Mouse (Mus musculus) MEL (cell line): ENCODE results near the gene Exd2. TPM values are rescaled to one million over a fixed set of nuclear protein-coding genes. Genes with fewer than 3 reads are reported as not detected.

ENCODE experiments used
- DNase-seq: peaks from one replicate; pipeline ENCODE4 v3.0.0; 2011; ENCODE audit warnings: low read depth, low spot score
- H3K27ac ChIP-seq: 2 replicates; pipeline ENCODE4 v1.5.1; 2012; ENCODE audit warnings: low read depth, mild to moderate bottlenecking, control low read depth, low read length, moderate library complexity; ENCODE audit not compliant: control insufficient read depth
- H3K27me3 ChIP-seq, 2 experiments: fragments of 150-350 bp in 1 of 2; sonication (generic) in 1 of 2; 2 replicates each; pipeline ENCODE4 v1.6.1; 2012; ENCODE audit warnings: low read length in 2 of 2, mild to moderate bottlenecking in 2 of 2, improper control_type of control experiment in 1 of 2, moderate library complexity in 1 of 2; ENCODE audit not compliant: insufficient read depth in 2 of 2, control insufficient read depth in 1 of 2
- H3K36me3 ChIP-seq, 2 experiments: 2 replicates each; pipeline ENCODE4 v1.6.1; 2012 to 2014; ENCODE audit warnings: low read length in 2 of 2, improper control_type of control experiment in 1 of 2, inconsistent platforms in 1 of 2, mild to moderate bottlenecking in 1 of 2; ENCODE audit not compliant: insufficient read depth in 2 of 2, control insufficient read depth in 1 of 2
- H3K4me1 ChIP-seq, 2 experiments: fragments of 150-350 bp in 1 of 2; sonication (generic) in 1 of 2; 2 replicates each; pipeline ENCODE4 v1.6.1; 2012; ENCODE audit warnings: low read length in 2 of 2, improper control_type of control experiment in 1 of 2, mild to moderate bottlenecking in 1 of 2; ENCODE audit not compliant: insufficient read depth in 2 of 2, control insufficient read depth in 1 of 2
- H3K4me3 ChIP-seq, 2 experiments: fragments of 150-350 bp in 1 of 2; sonication (generic) in 1 of 2; 2 replicates each; pipeline ENCODE4 v1.5.1; 2012; ENCODE audit warnings: low read depth in 2 of 2, low read length in 2 of 2, mild to moderate bottlenecking in 2 of 2, moderate library complexity in 2 of 2, control low read depth in 1 of 2, improper control_type of control experiment in 1 of 2; ENCODE audit not compliant: control insufficient read depth in 1 of 2, insufficient read depth in 1 of 2
- H3K79me2 ChIP-seq: 2 replicates; pipeline ENCODE4 v1.6.1; 2012; ENCODE audit warnings: mild to moderate bottlenecking, low read length, moderate library complexity; ENCODE audit not compliant: control insufficient read depth, poor library complexity, insufficient read depth
- H3K9ac ChIP-seq: 2 replicates; pipeline ENCODE4 v1.6.1; 2012; ENCODE audit warnings: low read depth, mild to moderate bottlenecking, control low read depth, low read length, moderate library complexity; ENCODE audit not compliant: control insufficient read depth, poor library complexity, severe bottlenecking
- H3K9me3 ChIP-seq: fragments of 150-350 bp; sonication (generic); replicated peaks from 2 replicates; pipeline ENCODE4 v1.6.1; 2012; ENCODE audit warnings: mild to moderate bottlenecking, low read length, improper control_type of control experiment, moderate library complexity; ENCODE audit not compliant: insufficient read depth
- BHLHE40 ChIP-seq: IDR thresholded peaks from 2 replicates; pipeline ENCODE4 v1.6.1; 2012; ENCODE audit warnings: low read depth, mild to moderate bottlenecking, inconsistent platforms, low read length, improper control_type of control experiment, borderline replicate concordance
- CHD1 ChIP-seq: IDR thresholded peaks from 2 replicates; pipeline ENCODE4 v1.6.1; 2012; ENCODE audit warnings: low read depth, mild to moderate bottlenecking, inconsistent platforms, low read length, improper control_type of control experiment
- ELF1 ChIP-seq: IDR thresholded peaks from 2 replicates; pipeline ENCODE4 v1.6.1; 2014; ENCODE audit warnings: low read depth, mild to moderate bottlenecking, inconsistent platforms, low read length, improper control_type of control experiment, moderate library complexity
- EP300 ChIP-seq, 2 experiments: IDR thresholded peaks; 2 replicates each; pipeline ENCODE4 v1.6.1; 2011; ENCODE audit warnings: improper control_type of control experiment in 2 of 2, low read length in 2 of 2, low read depth in 1 of 2, mild to moderate bottlenecking in 1 of 2
- ETS1 ChIP-seq: IDR thresholded peaks from 2 replicates; pipeline ENCODE4 v1.6.1; 2012; ENCODE audit warnings: low read depth, mild to moderate bottlenecking, inconsistent platforms, low read length, improper control_type of control experiment, moderate library complexity
- JUND ChIP-seq: IDR thresholded peaks from 2 replicates; pipeline ENCODE4 v1.6.1; 2011; ENCODE audit warnings: low read depth, mild to moderate bottlenecking, improper control_type of control experiment, low read length
- MAFK ChIP-seq: IDR thresholded peaks from 2 replicates; pipeline ENCODE4 v1.6.1; 2011; ENCODE audit warnings: low read depth, mild to moderate bottlenecking, low read length, improper control_type of control experiment, borderline replicate concordance
- MAX ChIP-seq: IDR thresholded peaks from 2 replicates; pipeline ENCODE4 v1.6.1; 2011; ENCODE audit warnings: low read length, improper control_type of control experiment
- MAZ ChIP-seq: IDR thresholded peaks from 2 replicates; pipeline ENCODE4 v1.6.1; 2012; ENCODE audit warnings: low read depth, mild to moderate bottlenecking, inconsistent platforms, low read length, improper control_type of control experiment
- MEF2A ChIP-seq: IDR thresholded peaks from 2 replicates; pipeline ENCODE4 v1.6.1; 2014; ENCODE audit warnings: low read depth, mild to moderate bottlenecking, inconsistent platforms, low read length, improper control_type of control experiment; ENCODE audit not compliant: poor library complexity, insufficient replicate concordance, severe bottlenecking; ENCODE audit errors: extremely low read depth
- MYB ChIP-seq: IDR thresholded peaks from 2 replicates; pipeline ENCODE4 v1.6.1; 2011; ENCODE audit warnings: mild to moderate bottlenecking, low read depth, low read length, improper control_type of control experiment
- POLR2AphosphoS2 ChIP-seq: IDR thresholded peaks from 2 replicates; pipeline ENCODE4 v1.6.1; 2011; ENCODE audit warnings: low read length, improper control_type of control experiment
- POLR2AphosphoS5 ChIP-seq: IDR thresholded peaks from 2 replicates; pipeline ENCODE4 v1.6.1; 2012; ENCODE audit warnings: low read depth, borderline replicate concordance, mild to moderate bottlenecking, inconsistent platforms, low read length, moderate library complexity, mixed read lengths
- SIN3A ChIP-seq: IDR thresholded peaks from 2 replicates; pipeline ENCODE4 v1.6.1; 2012; ENCODE audit warnings: low read length, improper control_type of control experiment, inconsistent platforms
- SMC3 ChIP-seq: IDR thresholded peaks from 2 replicates; pipeline ENCODE4 v1.6.1; 2011; ENCODE audit warnings: low read depth, low read length, improper control_type of control experiment
- TBP ChIP-seq: IDR thresholded peaks from 2 replicates; pipeline ENCODE4 v1.8.0; 2011; ENCODE audit warnings: low read depth, low read length, improper control_type of control experiment
- USF1 ChIP-seq: IDR thresholded peaks from 2 replicates; pipeline ENCODE4 v1.6.1; 2014; ENCODE audit warnings: low read depth, mild to moderate bottlenecking, inconsistent platforms, low read length, improper control_type of control experiment, moderate library complexity
- USF2 ChIP-seq, 2 experiments: IDR thresholded peaks; 2 replicates each; pipeline ENCODE4 v1.6.1; 2011 to 2012; ENCODE audit warnings: improper control_type of control experiment in 2 of 2, low read length in 2 of 2, borderline replicate concordance in 1 of 2, inconsistent platforms in 1 of 2, low read depth in 1 of 2, mild to moderate bottlenecking in 1 of 2; ENCODE audit not compliant: insufficient read depth in 1 of 2
- ZC3H11A ChIP-seq: IDR thresholded peaks from 2 replicates; pipeline ENCODE4 v1.6.1; 2012; ENCODE audit warnings: low read depth, mild to moderate bottlenecking, inconsistent platforms, low read length, improper control_type of control experiment
- polyA plus RNA-seq, 2 experiments: library from polyadenylated mRNA; stranded (reverse) in 1 of 2; unstranded in 1 of 2; fragments of >175 nt in 1 of 2; fragments of >200 nt in 1 of 2; gene quantifications; 2 replicates each; pipeline versions ENCODE4 v1.2.1 to v1.2.4; 2012; ENCODE audit warnings: low replicate concordance in 2 of 2, low read depth in 1 of 2; ENCODE audit not compliant: insufficient read length in 2 of 2, insufficient read depth in 1 of 2, missing spikeins in 1 of 2
- total RNA-seq: library from RNA; depleted of rRNA; stranded (reverse); fragments of 300-350 nt; gene quantifications from 2 replicates; pipeline ENCODE4 v1.2.3, GENCODE M21; 2012

Gene Exd2
- total and polyA plus RNA-seq, 3 experiments = 9.6 to 12.8 TPM; not detected in 1

- no peaks in the 10 kb centered on the region for H3K4me1 ChIP-seq
- TF ChIP-seq USF2 (IDR thresholded peaks at IDR 0.05; ENCODE audit: borderline replicate concordance in 1 of 2, insufficient read depth in 1 of 2, low read depth in 1 of 2, low read length in 2 of 2) (no peak), MAZ (no peak), JUND (no peak), SIN3A (no peak), BHLHE40 (no peak), USF1 (no peak), MAX (no peak), ETS1 (no peak), SMC3 (no peak)
- TF ChIP-seq, all 39 proteins: peak for 0
- DNase-seq = no peak
- Histone ChIP-seq H3K27ac (no peak overlapping the region), H3K4me3 (no peak overlapping the region), H3K79me2 (no peaks in the 10 kb centered on the region), H3K36me3 (no peaks in the 10 kb centered on the region), H3K9me3 (no peaks in the 10 kb centered on the region), H3K27me3 (no peaks in the 10 kb centered on the region), H3K9ac (no peak overlapping the region)
These were observed 37.6 kb downstream of the Exd2 start for GRCm38 (mm10) chr12:80500506-80500905.

GRCm38 (mm10) chr12:80504718-80505117 lies 41.8 kb downstream of the Exd2 start:
- Histone ChIP-seq H3K27me3 (no peaks in the 10 kb centered on the region), H3K4me1 (no peaks in the 10 kb centered on the region)
- TF ChIP-seq EP300 (IDR thresholded peaks at IDR 0.05; ENCODE audit: low read depth in 1 of 2, low read length in 2 of 2) = no peak
- no peak for TF ChIP-seq USF2 (IDR thresholded peaks at IDR 0.05; ENCODE audit: borderline replicate concordance in 1 of 2, insufficient read depth in 1 of 2, low read depth in 1 of 2, low read length in 2 of 2)
- TF ChIP-seq ZC3H11A = no peak
- TF ChIP-seq CHD1 = no peak
- TF ChIP-seq MAZ = no peak
- no peak for TF ChIP-seq JUND
- TF ChIP-seq MAFK = no peak
- TF ChIP-seq USF1 = no peak
- TF ChIP-seq MYB = no peak
- TF ChIP-seq ELF1 = no peak
- no peak for TF ChIP-seq MEF2A
- TF ChIP-seq TBP = no peak
- TF ChIP-seq POLR2AphosphoS2 = no peak
- TF ChIP-seq POLR2AphosphoS5 = no peak
- TF ChIP-seq, all 39 proteins: peak for 0
- DNase-seq = no peak
- Histone ChIP-seq H3K9ac (no peak overlapping the region), H3K4me3 (no peak overlapping the region), H3K36me3 (no peaks in the 10 kb centered on the region), H3K27ac (no peak overlapping the region), H3K79me2 (no peaks in the 10 kb centered on the region), H3K9me3 (no peaks in the 10 kb centered on the region)
